Mouse (Mus musculus) right cerebral cortex, adult 18-20 months (tissue): ENCODE data around the gene Ear2.
"Not testable (repeated sequence)": the region's sequence is repeated elsewhere in the genome, so short reads cannot be mapped to it uniquely, and the experiment has no call there.

ENCODE experiments used
- DNase-seq: peaks from one replicate; pipeline ENCODE4 v3.0.0; 2022; ENCODE audit warnings: mixed read lengths

Ear2 gene

DNA sequence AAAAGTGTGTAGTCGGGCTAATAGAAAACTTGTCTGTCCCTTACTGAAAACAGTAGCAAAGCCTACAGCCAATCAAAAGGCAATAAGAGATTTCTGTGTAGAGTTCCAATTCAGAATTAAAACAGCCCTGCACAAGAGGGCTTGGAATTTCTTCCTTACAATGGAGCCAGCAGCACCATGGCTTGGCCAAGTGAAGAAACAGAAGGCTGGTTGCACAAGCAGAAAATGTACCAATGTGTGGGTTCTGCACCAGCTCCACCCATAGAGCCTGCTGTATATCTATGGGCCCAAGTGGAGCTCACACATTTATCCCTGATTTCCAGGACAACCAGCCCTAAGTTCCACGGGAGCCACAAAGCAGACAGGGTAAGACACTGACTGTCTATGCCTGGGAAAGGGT lies at the start of gene Ear2:
Ear2 (plus strand) TSS at position 301 of the 400 bp plus-strand sequence.
- not testable (repeated sequence) for DNase-seq

DNA sequence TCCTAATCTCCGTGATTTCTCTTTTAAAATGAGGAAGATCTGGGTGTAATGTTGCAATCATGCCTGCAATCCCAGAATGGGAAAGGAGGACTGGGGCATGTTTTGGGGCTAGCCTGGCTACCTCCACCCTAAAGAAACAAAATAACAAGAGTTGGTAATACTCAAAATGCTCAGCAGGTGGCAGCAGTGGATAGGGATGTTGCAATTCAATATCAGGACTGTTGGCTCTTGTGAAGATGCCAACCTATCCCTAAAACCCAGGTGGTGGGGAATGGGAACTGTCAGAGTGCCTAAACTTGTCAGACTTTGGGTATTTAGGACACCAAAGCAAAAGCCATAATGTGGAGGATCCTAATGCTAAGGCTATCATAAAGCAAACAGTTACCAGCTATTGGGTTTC lies 34.6 kb upstream of the Ear2 start:
- peak; percentile 4 for DNase-seq

DNA sequence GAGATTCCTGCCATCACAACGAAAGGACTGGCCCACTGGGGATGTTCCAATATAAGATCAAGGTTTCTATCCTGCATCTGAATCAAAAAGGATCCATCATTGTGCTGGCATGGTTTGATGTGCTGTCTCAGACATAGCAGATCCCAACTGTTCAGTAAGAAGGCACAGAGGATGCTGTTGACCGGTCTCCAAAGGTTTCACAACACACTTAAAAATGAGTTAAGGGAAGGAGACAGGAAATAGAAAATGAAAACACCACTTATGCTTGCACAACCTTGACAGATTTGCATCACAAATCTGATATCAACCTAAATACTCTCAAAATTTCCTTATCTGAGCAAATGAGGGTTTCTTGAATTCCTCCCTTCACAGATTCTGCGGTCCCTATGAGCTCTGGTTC lies 31.9 kb upstream of the Ear2 start:
- DNase-seq = not testable (repeated sequence)

GRCm38 (mm10) chr14:44077785-44078341 lies 24.6 kb upstream of the Ear2 start:
- not testable (repeated sequence) for DNase-seq

DNA sequence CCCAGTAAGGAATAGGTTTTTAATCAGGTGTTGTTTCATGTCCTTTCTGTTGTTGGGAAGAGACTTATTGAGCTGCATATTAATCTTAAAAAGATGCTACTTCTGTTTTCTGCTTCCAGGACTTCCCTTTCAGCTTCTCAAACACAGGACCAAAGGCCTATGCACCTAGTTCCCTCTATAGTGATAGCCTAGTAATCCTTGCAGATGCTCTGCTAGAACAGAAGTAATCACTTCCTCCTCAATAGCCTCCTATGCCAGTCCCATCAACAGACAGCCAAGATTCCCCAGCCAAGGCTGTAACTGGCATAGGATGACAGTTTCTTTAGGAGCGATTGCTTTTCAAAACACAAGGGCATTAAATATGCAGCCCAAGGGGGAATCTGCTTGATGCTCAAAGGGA lies 15.9 kb upstream of the Ear2 start:
- DNase-seq = not testable (repeated sequence)

DNA sequence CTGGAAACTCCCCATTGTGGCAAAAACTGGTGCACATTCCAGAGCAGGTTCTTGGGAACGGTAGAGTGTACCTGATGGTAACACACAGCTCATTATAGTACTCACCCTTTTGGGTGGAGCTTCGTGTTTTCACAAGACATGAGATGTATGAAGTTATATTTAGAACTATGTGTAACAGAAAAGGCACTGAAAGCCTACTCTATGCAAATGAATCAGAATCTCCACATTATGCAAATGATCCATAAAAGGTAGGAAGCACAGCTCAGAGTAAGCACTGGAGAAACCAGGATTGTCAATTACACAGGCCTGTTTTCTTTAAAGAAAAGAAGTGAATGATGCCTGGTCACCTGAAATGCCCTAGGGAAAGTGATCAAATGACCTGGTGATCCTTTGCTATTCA lies 14.9 kb upstream of the Ear2 start:
- not testable (repeated sequence) for DNase-seq

DNA sequence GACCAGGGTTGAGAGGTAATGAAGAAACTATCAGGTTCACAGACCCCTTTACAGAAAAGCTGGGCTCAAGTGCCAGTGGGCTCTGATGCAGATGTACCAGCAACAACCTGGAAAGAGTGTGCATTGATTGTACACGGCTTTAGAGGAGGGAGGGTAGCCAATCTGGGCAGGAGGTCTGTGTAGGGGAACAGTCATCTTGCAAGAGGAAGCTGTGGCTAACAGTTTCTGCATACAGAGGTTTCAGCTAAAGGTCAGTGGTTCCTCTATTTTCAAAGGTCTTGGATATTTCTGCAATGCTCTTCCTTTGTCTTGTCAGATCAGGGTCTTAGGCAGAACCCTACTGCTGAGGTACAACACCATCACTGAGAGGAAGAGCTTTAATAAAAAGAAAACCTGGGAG lies 10.9 kb upstream of the Ear2 start:
- not testable (repeated sequence) for DNase-seq

DNA sequence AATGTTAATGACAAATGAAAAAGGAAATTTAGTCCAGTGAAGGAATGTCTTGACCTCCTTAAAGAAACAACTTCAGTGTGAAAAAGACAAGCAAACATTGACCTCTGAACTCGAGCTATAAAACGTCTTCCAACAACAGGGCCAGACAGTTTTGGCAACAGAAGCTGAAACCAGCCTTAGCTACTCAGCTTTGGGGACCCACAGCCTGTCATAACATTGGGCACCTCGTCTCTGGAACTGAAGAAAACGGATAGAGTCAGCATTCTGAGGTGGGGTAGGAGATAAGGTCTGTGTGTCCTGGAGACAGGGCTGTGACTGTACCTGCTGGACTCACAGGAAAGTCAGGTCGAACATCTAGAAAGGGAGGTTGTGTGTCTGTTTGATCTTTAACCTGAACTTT lies 8.0 kb upstream of the Ear2 start:
- DNase-seq = not testable (repeated sequence)

GRCm38 (mm10) chr14:44100030-44100429 lies 2.4 kb upstream of the Ear2 start:
- not testable (repeated sequence) for DNase-seq

DNA sequence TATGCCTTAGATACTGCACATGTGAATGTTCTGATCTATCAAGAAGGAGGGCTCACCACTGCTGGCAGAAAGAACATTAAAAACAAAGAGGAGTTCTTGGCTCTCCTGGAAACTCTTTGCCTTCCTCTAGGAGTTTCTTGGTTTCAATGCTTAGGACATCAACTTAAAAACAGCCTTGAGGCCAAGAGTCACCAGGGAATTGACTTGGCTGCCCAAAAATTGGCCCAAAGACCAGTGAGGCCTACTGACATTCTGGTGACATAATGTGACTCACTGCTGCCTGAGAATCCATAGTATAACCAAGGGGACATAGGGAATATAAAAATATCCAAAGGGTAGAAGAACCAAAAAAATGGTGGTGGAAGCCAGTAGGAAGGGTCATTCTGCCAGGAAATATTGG lies 8.5 kb downstream of the Ear2 start:
- no peak for DNase-seq

- not testable (repeated sequence) for DNase-seq
Observed at GRCm38 (mm10) chr14:44123551-44123950, 21.1 kb downstream of the Ear2 start, which contains the start of gene Gm3327. TSS of gene Gm3327 (plus strand) at chr14:44123851.
